Mouse (Mus musculus) heart, adult 2 months (tissue): Measurements from ENCODE around the gene Myzap. TPM values are rescaled to one million over a fixed set of nuclear protein-coding genes. Genes with fewer than 3 reads are reported as not detected.

Experiments
- DNase-seq, 2 experiments: peaks; one replicate each; pipeline ENCODE4 v3.0.0; 2021
- H3K27ac ChIP-seq: fragments of 200-600 bp; 2 replicates; pipeline ENCODE4 v1.8.1; 2022
- H3K27me3 ChIP-seq: fragments of 200-500 bp; 2 replicates; pipeline ENCODE4 v1.6.1; 2012; ENCODE audit warnings: mild to moderate bottlenecking, low read length, inconsistent platforms, mixed read lengths; ENCODE audit not compliant: control insufficient read depth, insufficient read depth
- H3K36me3 ChIP-seq: fragments of 200-500 bp; 2 replicates; pipeline ENCODE4 v1.6.1; 2012; ENCODE audit warnings: low read length, inconsistent platforms; ENCODE audit not compliant: control insufficient read depth, insufficient read depth
- H3K4me1 ChIP-seq: fragments of 200-500 bp; 2 replicates; pipeline ENCODE4 v1.6.1; 2011; ENCODE audit warnings: low read length; ENCODE audit not compliant: control insufficient read depth, insufficient read depth
- H3K4me3 ChIP-seq: fragments of 200-600 bp; 2 replicates; pipeline ENCODE4 v1.8.1; 2022
- H3K79me2 ChIP-seq: fragments of 200-500 bp; replicated peaks from 2 replicates; pipeline ENCODE4 v1.6.1; 2012; ENCODE audit warnings: mild to moderate bottlenecking, inconsistent platforms, low read length, moderate library complexity, mixed read lengths; ENCODE audit not compliant: control insufficient read depth, insufficient read depth
- H3K9ac ChIP-seq: fragments of 200-500 bp; 2 replicates; pipeline ENCODE4 v1.6.1; 2012; ENCODE audit warnings: low read depth, mild to moderate bottlenecking, control low read depth, inconsistent platforms, low read length, mixed read lengths
- CTCF ChIP-seq: fragments of 200-600 bp; IDR thresholded peaks from 2 replicates; pipeline ENCODE4 v1.8.1; 2022; ENCODE audit warnings: antibody characterized with exemption, mild to moderate bottlenecking, moderate library complexity
- EP300 ChIP-seq: fragments of 200-500 bp; IDR thresholded peaks from 2 replicates; pipeline ENCODE4 v1.6.1; 2011; ENCODE audit warnings: low read depth, low read length, control low read depth; ENCODE audit not compliant: insufficient read depth
- POLR2A ChIP-seq: fragments of 200-500 bp; IDR thresholded peaks from 2 replicates; pipeline ENCODE4 v1.6.1; 2011; ENCODE audit warnings: mild to moderate bottlenecking, low read depth, low read length, control low read depth; ENCODE audit not compliant: insufficient read depth
- WGBS: fragments of 180-500 bp; shearing (Covaris S2); methylation state at CpG from one replicate; pipeline ENCODE4 v1.1.7; 2018; 5-methylcytosine and 5-hydroxymethylcytosine counted together
- intact Hi-C: fragments of 180-260 bp; cut with DNase I; formaldehyde crosslinking; loops from one replicate; pipeline ENCODE4 v1.15.1; 2025
- polyA plus RNA-seq: library from polyadenylated mRNA; depleted of rRNA; stranded (reverse); fragments of >200 nt; gene quantifications from 2 replicates; pipeline ENCODE4 v1.2.3, GENCODE M21; 2012; rRNA removed
- total RNA-seq, 2 experiments: library from RNA; stranded (reverse); gene quantifications; 2 replicates each; pipeline ENCODE4 v1.2.3; 2021

Gene Myzap
- total and polyA plus RNA-seq, 3 experiments = 163 to 430 (median 359) TPM

DNA sequence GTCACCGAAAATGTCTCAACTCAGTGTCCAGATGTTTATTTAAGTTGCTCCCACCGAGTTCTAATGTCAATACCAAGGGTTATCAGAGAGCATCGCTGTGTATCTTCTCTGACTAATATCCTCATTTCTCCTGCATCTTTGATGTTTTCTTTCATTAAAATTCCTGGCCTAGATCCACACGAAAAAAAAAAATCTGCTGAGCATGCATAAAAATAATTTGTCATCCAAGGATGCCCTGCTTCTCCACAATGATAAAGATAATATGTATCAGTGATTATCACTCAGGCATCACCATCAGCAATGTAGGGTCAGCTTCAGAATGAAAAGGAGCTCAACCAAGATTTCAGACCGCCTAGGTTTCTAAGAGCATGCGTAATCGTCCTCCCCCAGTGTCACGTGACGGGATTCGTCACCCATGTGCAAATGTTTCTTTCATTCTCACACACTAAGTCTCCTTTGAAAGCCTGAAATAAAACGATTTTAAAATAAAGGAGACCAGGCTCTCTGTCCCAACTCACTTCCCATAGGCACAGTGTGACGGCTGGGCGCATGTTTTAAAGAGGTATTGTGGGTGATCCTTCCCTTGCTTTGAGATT, 129.0 kb downstream of the Myzap start:
- Histone ChIP-seq H3K36me3 (no peaks in the 10 kb centered on the region), H3K79me2 (no peaks in the 10 kb centered on the region), H3K27me3 (no peaks in the 10 kb centered on the region), H3K27ac (no peak overlapping the region), H3K4me3 (no peak overlapping the region), H3K4me1 (no peaks in the 10 kb centered on the region), H3K9ac (no peak overlapping the region)
- no peak for DNase-seq
- TF ChIP-seq EP300 (no peak), CTCF (no peak), POLR2A (no peak)
- 71% methylated on average over 13 of the region's 13 CpGs for WGBS
- intact Hi-C loops = no loop called here

GRCm38 (mm10) chr9:71456738-71457137, 135.4 kb downstream of the Myzap start:
- TF ChIP-seq EP300 (no peak), CTCF (no peak), POLR2A (no peak)
- intact Hi-C loops = no loop called here
- no peaks in the 10 kb centered on the region for H3K27me3 ChIP-seq
- no peaks in the 10 kb centered on the region for H3K79me2 ChIP-seq
- no peaks in the 10 kb centered on the region for H3K4me1 ChIP-seq
- no peak overlapping the region for H3K9ac ChIP-seq
- no peaks in the 10 kb centered on the region for H3K36me3 ChIP-seq
- 89% methylated on average over 4 of the region's 4 CpGs for WGBS
- no peak overlapping the region for H3K27ac ChIP-seq
- no peak for DNase-seq
- no peak overlapping the region for H3K4me3 ChIP-seq

Other genes with a start within 250 kb of the Myzap start
- 100 to 1,000 TPM; 320 to 321 TPM for gene Polr2m, start 106.4 kb downstream of the Myzap start, total RNA-seq
- 188 and 224 TPM in 2 replicates for gene Polr2m, start 106.4 kb downstream of the Myzap start, polyA plus RNA-seq
- gene Cgnl1, start 179.2 kb upstream of the Myzap start, total RNA-seq = 10 to 100 TPM; 28.1 to 31.0 TPM
- gene Cgnl1, start 179.2 kb upstream of the Myzap start, polyA plus RNA-seq = 10.5 and 16.2 TPM in 2 replicates